Mouse (Mus musculus) cortical plate, adult 2 months (tissue): ENCODE results near the gene Klhdc10.

Source experiments
- CTCF ChIP-seq: fragments of 200-500 bp; IDR thresholded peaks from 2 replicates; pipeline ENCODE4 v1.5.1; 2011; ENCODE audit warnings: mild to moderate bottlenecking, control low read depth, low read length; ENCODE audit not compliant: insufficient read depth; ENCODE audit errors: extremely low read depth
- POLR2A ChIP-seq: fragments of 200-500 bp; IDR thresholded peaks from 2 replicates; pipeline ENCODE4 v1.6.1; 2011; ENCODE audit warnings: mild to moderate bottlenecking, low read length, control low read depth; ENCODE audit not compliant: insufficient read depth; ENCODE audit errors: extremely low read depth

- no peak for TF ChIP-seq POLR2A
- no peak for TF ChIP-seq CTCF
Measured at GRCm38 (mm10) chr6:30477784-30478183, 76.1 kb downstream of the Klhdc10 start.
